Mouse (Mus musculus): ENCODE data around the gene Polr2i.
"Not testable (repeated sequence)": the region's sequence is repeated elsewhere in the genome, so short reads cannot be mapped to it uniquely, and the experiment has no call there.

Gene Polr2i

DNA sequence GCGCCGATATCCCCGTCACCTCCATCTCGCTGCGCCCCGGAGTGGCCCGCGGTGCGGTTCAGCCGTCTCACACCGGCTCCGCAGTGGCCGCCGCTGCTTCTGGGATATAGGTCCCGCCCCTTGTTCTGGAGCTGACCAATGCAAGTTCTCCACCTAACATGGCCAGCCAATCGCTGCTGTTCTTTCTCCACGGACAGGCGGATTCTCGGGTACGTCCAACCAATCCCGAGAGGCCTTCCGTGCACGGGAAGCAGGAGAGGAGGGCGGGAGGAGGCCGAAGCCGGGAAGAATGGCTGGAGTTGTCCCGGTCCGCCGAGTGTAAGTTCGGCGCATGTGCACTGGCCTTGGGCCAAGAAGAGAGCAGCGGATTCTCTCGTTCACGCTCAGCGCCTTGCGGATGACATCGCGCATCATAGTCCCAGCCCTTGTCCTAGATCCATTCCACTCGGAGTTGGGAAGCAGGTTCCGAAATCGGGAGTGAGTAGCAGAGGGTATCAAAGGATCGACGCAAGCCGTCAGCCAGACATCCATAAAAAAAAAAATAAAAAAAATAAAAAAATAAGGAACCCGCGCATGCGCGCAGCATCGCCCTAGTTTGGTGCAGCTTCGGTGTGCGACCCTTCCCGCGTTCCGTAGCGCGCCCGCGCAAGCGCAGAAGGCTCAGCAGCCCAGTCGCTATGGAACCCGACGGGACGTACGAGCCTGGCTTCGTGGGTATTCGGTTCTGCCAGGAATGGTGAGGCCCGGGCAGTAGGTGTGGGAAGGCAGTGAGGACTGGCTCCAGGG, at the start of gene Polr2i, which contains the start of gene Tbcb:
TSS of gene Polr2i (plus strand) at position 280 of the 786 bp plus-strand sequence.
TSS of gene Tbcb (minus strand) at position 604 of the 786 bp plus-strand sequence.
- peak; percentile 97 for DNase-seq (ENCODE audit: low read depth, low spot score)

- DNase-seq (ENCODE audit: low read depth, low spot score) = not testable (repeated sequence)
These were observed 48.6 kb upstream of the Polr2i start for GRCm38 (mm10) chr7:30183189-30183588.

DNA sequence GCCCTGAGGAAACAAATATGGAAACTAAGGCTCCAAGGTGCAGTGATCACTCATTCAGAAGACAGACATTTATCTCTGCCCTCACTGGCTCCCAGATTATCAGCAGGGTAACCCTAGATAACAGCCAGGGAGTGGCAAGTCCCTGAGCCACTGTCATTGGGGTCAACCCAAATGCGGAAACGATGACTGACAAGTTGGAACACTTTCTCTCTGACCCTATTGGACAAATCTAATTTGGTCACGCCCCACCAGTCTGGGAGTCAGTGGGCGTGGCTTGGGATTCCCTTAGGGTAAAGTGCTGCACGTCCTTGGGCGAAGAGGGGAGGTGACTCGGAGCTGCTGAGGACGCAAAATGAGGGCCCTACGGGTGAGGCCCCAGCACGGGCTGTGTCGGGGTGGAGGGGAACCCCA, 47.9 kb upstream of the Polr2i start, which contains the start of gene Cox7a1:
TSS of gene Cox7a1 (plus strand) at position 266 of the 411 bp plus-strand sequence.
- DNase-seq (ENCODE audit: low read depth, low spot score) = peak; percentile 97

- DNase-seq (ENCODE audit: low read depth, low spot score) = no peak
These were observed 47.0 kb upstream of the Polr2i start for GRCm38 (mm10) chr7:30184641-30185348.

DNA sequence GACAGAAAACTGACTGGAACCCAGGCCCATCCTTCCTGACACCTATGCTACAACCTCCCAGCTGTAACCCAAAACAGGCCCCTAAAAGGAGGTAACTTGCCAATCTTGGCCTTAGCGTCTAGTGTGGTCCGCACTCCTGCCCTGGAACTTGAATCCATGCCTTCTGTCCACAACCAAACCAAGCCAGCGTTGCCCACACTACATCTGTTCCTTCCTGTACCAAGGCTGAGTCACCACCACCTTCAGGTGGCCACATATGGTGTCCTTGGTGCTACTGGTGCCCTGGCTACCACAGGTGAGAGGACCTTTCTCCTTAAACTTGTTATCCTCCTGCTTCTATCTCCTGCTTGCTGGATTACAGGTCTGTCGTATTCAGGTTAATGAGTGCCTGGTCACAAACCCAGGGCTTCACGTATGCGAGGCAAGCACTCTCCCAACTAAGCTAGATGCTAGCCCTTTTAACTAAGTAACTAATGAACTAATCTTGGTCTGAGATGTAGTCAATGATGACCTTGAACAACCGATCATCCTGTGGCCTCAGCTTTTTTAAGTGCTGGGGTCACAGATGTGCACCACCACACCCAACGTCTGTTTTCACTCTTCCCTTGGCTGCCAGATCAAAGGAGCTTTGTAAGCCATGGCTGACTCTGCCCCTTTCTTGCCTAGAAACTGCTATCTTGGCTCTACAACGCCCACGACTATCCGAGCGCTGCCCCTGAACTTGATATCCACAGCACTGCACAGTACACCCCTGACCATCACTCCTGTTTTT, 43.2 kb upstream of the Polr2i start:
- no peak for DNase-seq (ENCODE audit: low read depth, low spot score)

- no peak for DNase-seq (ENCODE audit: low read depth, low spot score)
These were observed 42.6 kb upstream of the Polr2i start for GRCm38 (mm10) chr7:30189116-30189491.

GRCm38 (mm10) chr7:30192088-30192487, 39.7 kb upstream of the Polr2i start:
- DNase-seq (ENCODE audit: low read depth, low spot score) = no peak

DNA sequence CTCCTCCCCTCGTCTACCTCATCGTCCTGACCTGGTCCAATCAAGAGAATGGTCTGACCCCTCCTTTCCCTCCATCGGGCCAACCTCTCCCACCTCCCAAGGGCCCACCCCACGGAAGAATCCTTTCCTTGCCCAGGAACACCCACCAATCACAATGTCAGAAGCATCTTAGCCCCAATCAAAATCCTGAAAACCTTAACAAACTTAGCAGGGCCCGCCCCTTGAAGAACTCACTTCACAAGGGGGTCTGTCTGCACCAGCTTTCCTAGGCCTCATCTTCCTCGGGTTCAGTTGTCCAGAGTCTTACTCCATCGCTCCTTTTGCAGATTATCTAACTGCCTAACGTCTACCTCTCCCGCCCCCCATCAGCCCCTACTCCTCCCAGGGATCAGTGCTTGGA, 38.7 kb upstream of the Polr2i start:
- DNase-seq (ENCODE audit: low read depth, low spot score) = no peak

DNA sequence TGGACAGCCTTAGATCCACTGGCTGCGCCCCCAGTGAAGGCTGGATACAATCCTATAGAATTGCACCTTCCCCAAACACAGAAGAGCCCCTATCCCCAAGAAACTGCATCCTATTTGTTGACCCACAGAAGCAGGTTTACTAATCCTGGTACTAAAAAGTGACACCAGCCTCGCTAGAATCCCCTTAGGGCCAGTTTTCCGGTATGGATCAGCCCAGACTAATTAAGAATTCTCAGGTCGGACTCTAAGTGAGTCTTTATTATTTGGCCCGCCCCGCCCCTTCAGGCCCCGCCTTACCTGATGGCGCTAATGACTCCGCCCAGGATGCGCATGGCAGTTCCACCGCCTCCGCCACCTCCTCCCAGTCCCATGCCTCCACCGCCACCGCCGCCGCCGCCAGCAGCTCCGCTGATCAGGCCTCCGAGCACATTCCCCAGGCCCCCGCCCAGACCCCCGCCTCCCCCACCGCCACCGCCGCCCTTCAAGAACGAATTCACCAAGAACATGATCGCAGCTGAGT, 38.1 kb upstream of the Polr2i start:
- DNase-seq (ENCODE audit: low read depth, low spot score) = peak; percentile 89

DNA sequence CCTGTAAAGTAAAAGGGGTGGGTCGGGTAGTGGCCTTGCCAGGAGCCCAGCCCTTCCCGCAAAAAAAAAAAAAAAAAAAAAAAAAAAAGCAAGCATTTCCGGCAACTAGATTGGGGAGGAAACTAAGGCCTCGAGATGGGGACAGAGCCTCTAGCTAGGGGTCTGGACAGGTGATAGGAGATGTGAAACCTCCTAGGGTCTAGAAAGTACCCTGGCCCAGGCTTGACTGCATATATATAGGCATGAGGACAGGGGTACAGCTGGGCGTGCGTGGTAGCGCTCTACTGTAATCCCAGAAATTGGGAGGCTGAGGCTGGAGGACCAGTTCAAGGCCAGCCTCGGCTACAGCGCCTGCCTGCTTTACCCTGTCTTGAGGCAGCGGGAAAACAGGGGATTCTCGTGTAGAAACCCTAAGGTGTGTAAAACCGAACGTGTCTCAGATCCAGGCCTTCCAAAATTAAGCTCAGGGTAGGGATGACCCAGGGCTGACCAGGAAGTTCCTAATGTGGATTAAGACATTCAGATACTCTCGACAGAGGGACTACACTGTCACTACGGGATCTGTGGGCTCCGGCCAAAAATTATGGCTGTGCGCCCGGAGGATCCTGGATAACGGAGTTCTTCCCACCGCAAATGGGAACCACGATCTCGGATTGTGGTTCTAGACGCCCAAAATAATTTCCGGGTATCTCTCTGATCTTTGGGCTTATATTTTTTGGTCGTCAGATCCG, 37.5 kb upstream of the Polr2i start:
- DNase-seq (ENCODE audit: low read depth, low spot score) = peak; percentile 70

DNA sequence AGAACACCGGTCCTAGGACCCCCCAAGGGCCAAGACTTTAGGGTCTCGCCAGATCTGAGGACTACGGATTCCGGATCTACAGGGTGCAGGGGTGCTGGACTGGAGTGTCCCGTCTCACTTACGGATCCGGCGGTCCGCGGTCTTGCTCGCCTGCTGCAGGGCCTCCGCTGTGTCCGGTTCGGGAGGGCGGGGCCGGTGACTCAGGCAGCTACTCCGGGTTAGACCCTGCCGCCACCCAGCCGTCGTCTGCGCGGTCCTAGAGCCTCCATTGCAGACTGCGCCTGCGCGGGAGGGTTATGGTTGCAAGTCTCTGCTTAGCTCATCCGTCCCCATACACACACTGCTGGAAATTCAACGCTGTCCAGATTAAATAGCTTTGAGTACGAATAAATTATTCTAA, 36.9 kb upstream of the Polr2i start:
- peak; percentile 94 for DNase-seq (ENCODE audit: low read depth, low spot score)

DNA sequence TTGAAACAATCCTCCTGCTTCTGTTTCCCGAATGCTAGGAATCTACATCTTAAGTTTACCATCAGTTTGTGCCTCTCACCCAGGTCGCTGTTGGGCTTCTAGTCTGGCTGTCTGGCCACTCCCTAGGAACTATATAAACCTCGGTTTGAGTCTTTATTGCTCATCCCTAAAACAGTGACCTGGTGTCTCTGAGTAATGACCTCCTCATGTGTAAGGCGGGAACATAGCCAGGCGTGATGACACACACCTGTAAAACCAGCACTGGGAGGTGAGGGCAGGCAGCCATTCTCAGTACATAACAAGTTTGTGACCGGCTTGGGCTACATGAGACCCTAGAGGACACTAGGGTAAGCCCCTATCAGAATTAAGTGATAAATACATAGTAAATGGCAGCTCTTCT, 36.3 kb upstream of the Polr2i start:
- DNase-seq (ENCODE audit: low read depth, low spot score) = no peak

GRCm38 (mm10) chr7:30196171-30196570, 35.6 kb upstream of the Polr2i start:
- DNase-seq (ENCODE audit: low read depth, low spot score) = no peak

GRCm38 (mm10) chr7:30197592-30198129, 34.1 kb upstream of the Polr2i start:
- no peak for DNase-seq (ENCODE audit: low read depth, low spot score)

- DNase-seq (ENCODE audit: low read depth, low spot score) = peak; percentile 81
These were observed 33.2 kb upstream of the Polr2i start, which contains the start of gene Capns1 for GRCm38 (mm10) chr7:30198481-30198971. Capns1 (minus strand) TSS chr7:30198811.

DNA sequence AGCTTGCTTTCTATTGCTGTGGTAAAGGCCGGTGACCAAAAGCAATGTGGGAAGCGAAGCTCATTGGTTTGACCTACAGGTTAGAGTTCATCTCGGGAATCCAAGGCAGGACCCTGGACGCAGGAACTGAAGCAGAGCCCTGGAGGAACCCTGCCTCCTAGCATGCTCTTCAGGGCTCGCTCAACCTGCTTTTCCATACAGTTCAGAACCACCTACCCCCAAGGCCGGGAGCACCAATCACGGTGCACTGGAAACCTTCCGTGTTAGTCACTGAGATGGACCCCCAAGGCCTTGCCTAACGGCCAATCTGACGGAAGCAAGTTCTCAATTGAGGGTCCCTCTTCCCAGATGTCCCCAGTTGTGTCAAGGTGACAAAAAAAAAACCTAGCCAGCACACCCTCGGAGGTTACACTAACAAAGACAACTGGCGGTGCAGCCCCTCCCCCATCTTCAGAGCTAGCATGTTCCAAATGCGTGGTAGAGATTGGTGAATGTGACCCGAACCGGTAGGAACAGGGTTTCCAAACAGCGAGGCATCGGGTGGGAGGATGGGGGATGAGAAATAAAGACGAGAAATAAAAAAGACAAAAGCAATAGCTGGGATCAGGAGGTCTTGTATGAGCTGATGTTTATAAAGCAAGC, 32.1 kb upstream of the Polr2i start:
- DNase-seq (ENCODE audit: low read depth, low spot score) = no peak

DNA sequence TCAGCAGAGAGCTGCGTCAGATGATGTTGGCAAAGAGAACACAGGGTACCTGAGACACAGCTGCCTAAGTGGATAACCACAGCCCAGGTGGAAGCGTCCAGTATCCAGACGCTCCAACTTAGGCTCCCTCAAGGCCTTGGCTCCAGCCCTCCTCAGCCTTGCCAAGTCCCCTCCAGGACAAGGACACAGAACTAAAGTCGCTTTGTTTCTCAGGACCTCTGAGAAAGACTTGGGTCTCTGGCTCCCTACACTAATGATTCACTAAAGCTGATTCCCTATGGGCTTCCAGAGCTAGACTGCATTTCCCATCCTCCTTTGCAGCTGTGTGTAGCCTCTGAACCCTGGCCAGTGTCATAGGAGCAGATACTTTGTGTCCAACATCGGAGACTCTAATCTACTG, 31.5 kb upstream of the Polr2i start:
- DNase-seq (ENCODE audit: low read depth, low spot score) = no peak

GRCm38 (mm10) chr7:30200661-30201060, 31.1 kb upstream of the Polr2i start:
- DNase-seq (ENCODE audit: low read depth, low spot score) = not testable (repeated sequence)

DNA sequence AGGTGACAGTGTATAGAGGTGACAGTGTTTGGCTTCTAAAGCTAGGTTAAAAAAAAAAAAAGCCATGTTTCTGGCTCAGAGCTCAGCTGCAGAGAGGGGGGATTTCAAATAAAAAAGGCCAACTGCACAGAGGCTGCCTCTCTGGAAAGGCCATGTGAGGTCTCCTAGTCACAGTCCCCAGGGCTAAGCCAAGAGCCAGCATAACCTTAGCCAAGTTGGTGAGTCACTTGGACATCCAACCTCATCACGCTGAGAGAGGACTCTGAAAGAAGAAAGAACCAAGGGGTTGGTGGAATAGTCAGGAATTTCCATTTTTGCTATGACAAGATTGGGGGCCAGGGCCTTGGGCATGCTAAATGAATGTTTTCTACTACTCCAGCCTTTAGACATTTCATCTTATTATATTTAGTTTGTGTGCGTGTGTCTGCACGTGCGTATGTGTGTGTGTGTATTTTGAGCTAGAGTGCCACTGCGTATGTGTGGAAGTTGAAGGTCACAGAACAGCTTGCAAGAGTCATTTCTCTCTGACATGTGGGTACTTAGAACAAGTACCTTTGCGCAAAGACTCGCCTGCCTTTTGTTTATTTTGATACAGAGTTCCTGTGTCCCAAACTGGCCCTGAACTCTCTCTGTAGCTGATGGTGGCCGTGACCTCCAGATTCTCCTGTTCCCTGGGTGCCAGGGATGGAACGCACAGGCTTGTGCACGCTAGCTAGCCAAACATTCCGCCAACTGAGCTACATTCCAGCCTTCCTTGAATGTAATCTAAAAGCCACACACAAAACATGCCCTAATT, 28.7 kb upstream of the Polr2i start:
- no peak for DNase-seq (ENCODE audit: low read depth, low spot score)
